Mouse (Mus musculus): ENCODE data around the gene Usp54.
A peak's percentile ranks its signal among the peaks of the same experiment; 100 is the strongest.

Usp54 gene

GRCm38 (mm10) chr14:20640644-20641437 lies at the start of gene Usp54:
Gene Usp54 (minus strand): TSS chr14:20641063.
- DNase-seq = peak; percentile 99

GRCm38 (mm10) chr14:20689009-20689408 lies 48.1 kb upstream of the Usp54 start:
- no peak for DNase-seq

GRCm38 (mm10) chr14:20686576-20686975 lies 45.7 kb upstream of the Usp54 start:
- DNase-seq = no peak

- DNase-seq = peak; percentile 46 to 76
Measured at GRCm38 (mm10) chr14:20682498-20682897, 41.6 kb upstream of the Usp54 start.

GRCm38 (mm10) chr14:20681742-20682141 lies 40.9 kb upstream of the Usp54 start:
- no peak for DNase-seq

- no peak for DNase-seq
Measured at GRCm38 (mm10) chr14:20677906-20678305, 37.0 kb upstream of the Usp54 start.

- peak; percentile 98 to 99 for DNase-seq
Measured at GRCm38 (mm10) chr14:20674064-20674833, 33.4 kb upstream of the Usp54 start, which contains the start of gene Sec24c. Gene Sec24c (plus strand): TSS chr14:20674308.

GRCm38 (mm10) chr14:20673735-20674063 lies 32.8 kb upstream of the Usp54 start:
- DNase-seq = peak; percentile 80 to 89

GRCm38 (mm10) chr14:20672990-20673389 lies 32.1 kb upstream of the Usp54 start:
- peak; percentile 53 to 73 for DNase-seq

GRCm38 (mm10) chr14:20668154-20668810 lies 27.4 kb upstream of the Usp54 start, which contains the start of gene Synpo2l:
Gene Synpo2l (minus strand): TSS chr14:20668354.
- peak; percentile 77 to 84 for DNase-seq

GRCm38 (mm10) chr14:20667469-20667868 lies 26.6 kb upstream of the Usp54 start:
- DNase-seq = no peak

GRCm38 (mm10) chr14:20664436-20664835 lies 23.6 kb upstream of the Usp54 start:
- DNase-seq = no peak

- DNase-seq = no peak
Measured at GRCm38 (mm10) chr14:20663601-20664000, 22.7 kb upstream of the Usp54 start.

- DNase-seq = no peak
Measured at GRCm38 (mm10) chr14:20662740-20663139, 21.9 kb upstream of the Usp54 start.

GRCm38 (mm10) chr14:20661661-20662331 lies 20.9 kb upstream of the Usp54 start:
- DNase-seq = peak; percentile 41 to 52

- peak; percentile 95 to 97 for DNase-seq
Measured at GRCm38 (mm10) chr14:20660827-20661660, 20.2 kb upstream of the Usp54 start.

GRCm38 (mm10) chr14:20659687-20660086 lies 18.8 kb upstream of the Usp54 start:
- DNase-seq = no peak

GRCm38 (mm10) chr14:20658902-20659301 lies 18.0 kb upstream of the Usp54 start:
- no peak for DNase-seq

- peak; percentile 56 to 57 for DNase-seq
Measured at GRCm38 (mm10) chr14:20658326-20658725, 17.5 kb upstream of the Usp54 start.

GRCm38 (mm10) chr14:20656361-20656760 lies 15.5 kb upstream of the Usp54 start, which contains the start of gene Myoz1:
Gene Myoz1 (minus strand): TSS chr14:20656540.
- DNase-seq = no peak

GRCm38 (mm10) chr14:20655731-20656130 lies 14.9 kb upstream of the Usp54 start:
- DNase-seq = no peak

Data from kidney, postnatal 36 days (tissue).